Mouse (Mus musculus) central nervous system, embryonic 14 days (tissue): ENCODE data around the gene Caly. TPM values are rescaled to one million over a fixed set of nuclear protein-coding genes. Genes with fewer than 3 reads are reported as not detected.

Experiments
- polyA plus RNA-seq: library from polyadenylated mRNA; depleted of rRNA; stranded (reverse); fragments of >200 nt; gene quantifications from 2 replicates; pipeline ENCODE4 v1.2.3, GENCODE M21; 2012; rRNA removed

Gene Caly
- polyA plus RNA-seq = 107 and 113 TPM in 2 replicates

GRCm38 (mm10) chr7:140082242-140082678 is at the start of gene Caly:
Caly (minus strand) TSS chr7:140082548.

GRCm38 (mm10) chr7:140116329-140117054 is 34.1 kb upstream of the Caly start, which contains the start of gene Echs1:
Echs1 (minus strand) TSS chr7:140116476.

GRCm38 (mm10) chr7:140115583-140116328 is 33.4 kb upstream of the Caly start, which contains the start of gene Paox:
Paox (plus strand) TSS chr7:140115799.

GRCm38 (mm10) chr7:140101993-140102860 is 19.9 kb upstream of the Caly start, which contains the start of gene Fuom:
Fuom (minus strand) TSS chr7:140102441.

GRCm38 (mm10) chr7:140092924-140093528 is 10.7 kb upstream of the Caly start, which contains the start of gene Prap1:
Prap1 (plus strand) TSS chr7:140093395.

GRCm38 (mm10) chr7:140048361-140049114 is 33.8 kb downstream of the Caly start, which contains the start of gene Msx3:
Msx3 (minus strand) TSS chr7:140049089.

GRCm38 (mm10) chr7:140036281-140037170 is 45.8 kb downstream of the Caly start, which contains the start of the genes Zfp511 and Tubgcp2:
Zfp511 (plus strand) TSS chr7:140036391.
Tubgcp2 (minus strand) TSS chr7:140036669.

Other genes with a start within 250 kb of the Caly start
- 5.5 and 6.4 TPM in 2 replicates for gene Adgra1, start 248.4 kb downstream of the Caly start, polyA plus RNA-seq
- 18.5 and 22.2 TPM in 2 replicates for gene Kndc1, start 187.9 kb downstream of the Caly start, polyA plus RNA-seq
- 0.08 TPM in 1 of 2 replicates, not detected in the other for gene Utf1, start 138.8 kb downstream of the Caly start, polyA plus RNA-seq
- gene 6430531B16Rik, start 103.8 kb downstream of the Caly start, polyA plus RNA-seq = 0.63 and 0.80 TPM in 2 replicates
- 10.7 and 11.6 TPM in 2 replicates for gene Adam8, start 90.0 kb downstream of the Caly start, polyA plus RNA-seq
- 80.8 and 92.4 TPM in 2 replicates for gene Zfp511, start 46.2 kb downstream of the Caly start, polyA plus RNA-seq
- gene Tubgcp2, start 45.9 kb downstream of the Caly start, polyA plus RNA-seq = 68.6 and 73.6 TPM in 2 replicates
- 1.9 and 3.0 TPM in 2 replicates for gene Msx3, start 33.5 kb downstream of the Caly start, polyA plus RNA-seq
- gene Prap1, start 10.8 kb upstream of the Caly start, polyA plus RNA-seq = 0.20 and 0.40 TPM in 2 replicates
- 22.9 and 26.7 TPM in 2 replicates for gene Fuom, start 19.9 kb upstream of the Caly start, polyA plus RNA-seq
- gene Paox, start 33.3 kb upstream of the Caly start, polyA plus RNA-seq = 5.2 and 6.3 TPM in 2 replicates
- gene Echs1, start 33.9 kb upstream of the Caly start, polyA plus RNA-seq = 86.8 and 98.6 TPM in 2 replicates
- 40.2 and 41.2 TPM in 2 replicates for gene Mtg1, start 55.0 kb upstream of the Caly start, polyA plus RNA-seq
- 8.6 and 9.2 TPM in 2 replicates for gene Sprn, start 72.3 kb upstream of the Caly start, polyA plus RNA-seq
- gene Olfr522, start 82.2 kb upstream of the Caly start, polyA plus RNA-seq = not detected in 2 replicates
- not detected in 2 replicates for gene Olfr523, start 90.7 kb upstream of the Caly start, polyA plus RNA-seq
- gene Olfr524, start 123.4 kb upstream of the Caly start, polyA plus RNA-seq = not detected in 2 replicates
- 0.18 TPM in 1 of 2 replicates, not detected in the other for gene Cd163l1, start 135.7 kb upstream of the Caly start, polyA plus RNA-seq
- gene 5830411N06Rik, start 164.7 kb upstream of the Caly start, polyA plus RNA-seq = not detected in 2 replicates
- gene Olfr525, start 238.3 kb upstream of the Caly start, polyA plus RNA-seq = not detected in 2 replicates